Mouse (Mus musculus): ENCODE data around the gene Nme3. TPM values are rescaled to one million over a fixed set of nuclear protein-coding genes. Genes with fewer than 3 reads are reported as not detected.

Nme3 gene
- total and polyA plus RNA-seq, 2 experiments, result 46.6 to 69.7 TPM

DNA sequence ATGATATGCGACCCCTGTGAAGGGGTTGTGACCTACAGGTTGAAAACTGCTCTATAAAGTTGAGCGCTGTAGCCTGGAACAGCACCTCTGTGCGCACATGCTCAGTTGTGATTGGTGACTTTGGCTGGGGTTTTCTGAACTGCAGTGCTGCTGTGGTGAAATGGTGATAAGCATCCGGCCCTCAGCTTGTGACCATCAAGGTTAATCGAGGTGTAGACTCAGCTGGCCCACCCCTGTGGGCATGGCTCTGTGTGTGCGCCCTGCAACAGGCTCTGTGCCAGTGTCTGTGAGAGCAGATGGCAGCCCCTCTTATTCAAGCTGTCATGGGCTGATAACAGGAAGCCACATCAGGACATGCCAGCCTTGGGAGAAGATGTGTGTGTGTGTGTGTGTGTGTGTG, 37.3 kb upstream of the Nme3 start:
- no peak overlapping the region for H3K4me3 ChIP-seq (ENCODE audit: insufficient read depth, low read depth, low read length)
- peaks cover 62% of the 10 kb centered on the region for H3K36me3 ChIP-seq (ENCODE audit: control insufficient read depth, insufficient read depth, low read length)
- DNase-seq (ENCODE audit: extremely low read depth, low read depth, low spot score), result no peak
- peaks cover 27% of the 10 kb centered on the region for H3K4me1 ChIP-seq (ENCODE audit: control insufficient read depth, insufficient read depth, low read length)
- WGBS, result 41% methylated on average over 6 of the region's 6 CpGs
- no peaks in the 10 kb centered on the region for H3K27me3 ChIP-seq (ENCODE audit: control insufficient read depth, insufficient read depth, low read length)
- TF ChIP-seq CTCF (IDR thresholded peaks at IDR 0.05; ENCODE audit: low read depth, low read length) (no peak), POLR2A (IDR thresholded peaks at IDR 0.05; ENCODE audit: extremely low read depth, insufficient read depth, low read length) (no peak)
- H3K79me2 ChIP-seq (ENCODE audit: control insufficient read depth, insufficient read depth, low read length), result no peaks in the 10 kb centered on the region; the same call in 1 of the 2 replicates
- H3K27ac ChIP-seq (replicated peaks; ENCODE audit: insufficient read depth, low read depth, low read length), result peak overlapping the region; percentile 27; the same call in 1 of the 2 replicates
- peak overlapping the region; percentile 21; the same call in 1 of the 2 replicates for H3K9ac ChIP-seq (ENCODE audit: low read depth, low read length)

DNA sequence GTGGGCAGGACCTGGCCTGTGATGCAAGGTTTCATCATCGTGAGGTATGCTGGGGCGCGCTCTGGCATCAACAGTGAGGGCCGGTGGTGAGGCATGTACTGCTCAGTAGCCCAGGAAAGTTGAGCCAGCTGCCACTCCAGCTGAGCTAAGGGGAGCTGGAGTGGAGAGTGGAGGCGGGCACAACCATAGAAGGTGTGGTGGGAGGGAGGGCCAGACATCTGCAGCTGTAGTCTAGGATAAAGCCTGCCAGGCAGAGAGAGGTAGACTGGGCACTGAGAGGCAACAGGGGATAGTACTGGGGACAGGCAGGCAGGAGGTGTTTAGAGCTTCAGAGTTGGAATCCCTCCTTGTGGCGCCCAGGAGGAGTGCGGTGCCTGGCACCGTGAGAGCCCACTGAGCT, 36.2 kb upstream of the Nme3 start:
- Histone ChIP-seq H3K36me3 (ENCODE audit: control insufficient read depth, insufficient read depth, low read length) (peaks cover 65% of the 10 kb centered on the region), H3K79me2 (ENCODE audit: control insufficient read depth, insufficient read depth, low read length) (no peaks in the 10 kb centered on the region; the same call in 1 of the 2 replicates), H3K4me3 (ENCODE audit: insufficient read depth, low read depth, low read length) (no peak overlapping the region), H3K4me1 (ENCODE audit: control insufficient read depth, insufficient read depth, low read length) (peaks cover 27% of the 10 kb centered on the region), H3K9ac (ENCODE audit: low read depth, low read length) (no peak overlapping the region), H3K27ac (replicated peaks; ENCODE audit: insufficient read depth, low read depth, low read length) (0 out of 2 replicates have a peak overlapping the region, but pooled peaks have one; percentile 5), H3K27me3 (ENCODE audit: control insufficient read depth, insufficient read depth, low read length) (no peaks in the 10 kb centered on the region)
- TF ChIP-seq CTCF (IDR thresholded peaks at IDR 0.05; ENCODE audit: low read depth, low read length), result no peak
- no peak for TF ChIP-seq POLR2A (IDR thresholded peaks at IDR 0.05; ENCODE audit: extremely low read depth, insufficient read depth, low read length)
- no peak for DNase-seq (ENCODE audit: extremely low read depth, low read depth, low spot score)
- WGBS, result 59% methylated on average over 8 of the region's 8 CpGs

DNA sequence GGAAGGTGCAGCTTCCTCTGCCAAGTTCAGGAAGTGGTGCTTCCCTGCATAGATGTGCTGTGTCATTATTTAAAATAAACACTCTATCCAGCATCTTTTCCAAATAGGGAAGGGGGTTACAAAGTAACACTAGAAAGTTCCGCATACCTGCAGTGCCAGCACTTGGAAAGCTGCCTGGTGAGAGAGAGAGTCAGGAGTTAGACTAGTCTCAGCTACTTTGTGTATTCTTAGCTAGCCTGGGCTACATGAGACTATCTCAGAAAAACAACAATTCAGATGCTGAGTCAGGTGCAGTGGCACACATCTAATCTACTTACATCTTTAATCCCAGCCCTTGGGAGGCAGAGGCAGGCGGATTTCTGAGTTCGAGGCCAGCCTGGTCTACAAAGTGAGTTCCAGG, 34.5 kb upstream of the Nme3 start:
- TF ChIP-seq CTCF (IDR thresholded peaks at IDR 0.05; ENCODE audit: low read depth, low read length), result no peak
- no peak for TF ChIP-seq POLR2A (IDR thresholded peaks at IDR 0.05; ENCODE audit: extremely low read depth, insufficient read depth, low read length)
- Histone ChIP-seq H3K36me3 (ENCODE audit: control insufficient read depth, insufficient read depth, low read length) (peaks cover 60% of the 10 kb centered on the region), H3K9ac (ENCODE audit: low read depth, low read length) (no peak overlapping the region), H3K4me1 (ENCODE audit: control insufficient read depth, insufficient read depth, low read length) (peaks cover 16% of the 10 kb centered on the region), H3K79me2 (ENCODE audit: control insufficient read depth, insufficient read depth, low read length) (no peaks in the 10 kb centered on the region), H3K4me3 (ENCODE audit: insufficient read depth, low read depth, low read length) (no peak overlapping the region), H3K27ac (replicated peaks; ENCODE audit: insufficient read depth, low read depth, low read length) (no peak overlapping the region), H3K27me3 (ENCODE audit: control insufficient read depth, insufficient read depth, low read length) (no peaks in the 10 kb centered on the region)
- 79% methylated on average over 3 of the region's 3 CpGs for WGBS
- DNase-seq (ENCODE audit: extremely low read depth, low read depth, low spot score), result no peak

DNA sequence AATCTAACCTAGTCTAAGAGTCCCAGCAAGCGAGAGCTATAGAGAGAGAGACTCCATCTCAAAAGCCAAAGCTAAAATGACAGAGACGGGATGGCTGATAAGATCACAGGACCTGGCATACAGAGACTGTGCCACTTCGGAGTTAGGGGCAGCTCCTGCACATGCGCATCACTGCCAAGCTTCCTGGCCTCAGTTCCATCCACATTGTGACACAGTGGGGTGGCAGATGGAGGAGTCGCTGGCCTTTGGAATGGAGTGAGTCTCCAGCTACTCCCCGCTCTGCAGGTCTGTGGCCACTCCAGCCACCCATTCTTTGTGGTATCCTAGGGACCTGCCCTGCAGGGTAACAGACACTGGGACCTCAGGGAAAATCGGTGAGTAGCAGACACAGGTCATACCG, 30.5 kb upstream of the Nme3 start, which contains the start of gene Igfals:
Gene Igfals (plus strand): TSS at position 222 of the 400 bp plus-strand sequence.
- Histone ChIP-seq H3K4me3 (ENCODE audit: insufficient read depth, low read depth, low read length) (no peak within 1 kb of the TSS), H3K36me3 (ENCODE audit: control insufficient read depth, insufficient read depth, low read length) (peaks cover 46% of the 10 kb centered on the region), H3K9ac (ENCODE audit: low read depth, low read length) (no peak within 1 kb of the TSS), H3K79me2 (ENCODE audit: control insufficient read depth, insufficient read depth, low read length) (no peaks in the 10 kb centered on the region), H3K4me1 (ENCODE audit: control insufficient read depth, insufficient read depth, low read length) (peaks cover 6% of the 10 kb centered on the region; the same call in 1 of the 2 replicates), H3K27me3 (ENCODE audit: control insufficient read depth, insufficient read depth, low read length) (no peaks in the 10 kb centered on the region), H3K27ac (replicated peaks; ENCODE audit: insufficient read depth, low read depth, low read length) (no peak within 1 kb of the TSS)
- no peak for DNase-seq (ENCODE audit: extremely low read depth, low read depth, low spot score)
- TF ChIP-seq POLR2A (IDR thresholded peaks at IDR 0.05; ENCODE audit: extremely low read depth, insufficient read depth, low read length) (no peak), CTCF (IDR thresholded peaks at IDR 0.05; ENCODE audit: low read depth, low read length) (no peak)
- 69% methylated on average over 8 of the region's 8 CpGs for WGBS

DNA sequence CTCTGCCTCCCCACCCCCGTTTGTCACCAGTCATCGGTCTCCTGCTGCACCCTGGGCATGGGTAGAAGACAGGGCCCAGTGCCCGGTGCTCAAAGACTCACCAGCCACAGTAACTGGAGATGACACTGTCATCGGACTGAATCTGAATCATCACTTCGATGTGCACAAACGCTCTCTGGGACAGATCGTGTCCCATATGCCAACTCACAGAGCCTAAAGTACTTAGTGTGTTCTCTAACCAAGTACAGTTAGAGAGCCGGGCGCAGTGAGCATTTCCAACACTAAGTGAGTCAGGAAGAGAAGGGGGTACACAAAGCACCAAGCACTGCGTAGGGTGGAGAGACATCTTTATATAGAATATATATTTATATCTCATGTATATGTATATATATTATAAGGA, 28.4 kb upstream of the Nme3 start:
- Histone ChIP-seq H3K36me3 (ENCODE audit: control insufficient read depth, insufficient read depth, low read length) (peaks cover 27% of the 10 kb centered on the region), H3K4me3 (ENCODE audit: insufficient read depth, low read depth, low read length) (no peak overlapping the region), H3K27me3 (ENCODE audit: control insufficient read depth, insufficient read depth, low read length) (no peaks in the 10 kb centered on the region), H3K9ac (ENCODE audit: low read depth, low read length) (no peak overlapping the region), H3K27ac (replicated peaks; ENCODE audit: insufficient read depth, low read depth, low read length) (no peak overlapping the region), H3K4me1 (ENCODE audit: control insufficient read depth, insufficient read depth, low read length) (peaks cover 6% of the 10 kb centered on the region; the same call in 1 of the 2 replicates), H3K79me2 (ENCODE audit: control insufficient read depth, insufficient read depth, low read length) (no peaks in the 10 kb centered on the region)
- no peak for DNase-seq (ENCODE audit: extremely low read depth, low read depth, low spot score)
- TF ChIP-seq POLR2A (IDR thresholded peaks at IDR 0.05; ENCODE audit: extremely low read depth, insufficient read depth, low read length), result no peak
- TF ChIP-seq CTCF (IDR thresholded peaks at IDR 0.05; ENCODE audit: low read depth, low read length), result no peak
- 87% methylated on average over 10 of the region's 10 CpGs for WGBS

DNA sequence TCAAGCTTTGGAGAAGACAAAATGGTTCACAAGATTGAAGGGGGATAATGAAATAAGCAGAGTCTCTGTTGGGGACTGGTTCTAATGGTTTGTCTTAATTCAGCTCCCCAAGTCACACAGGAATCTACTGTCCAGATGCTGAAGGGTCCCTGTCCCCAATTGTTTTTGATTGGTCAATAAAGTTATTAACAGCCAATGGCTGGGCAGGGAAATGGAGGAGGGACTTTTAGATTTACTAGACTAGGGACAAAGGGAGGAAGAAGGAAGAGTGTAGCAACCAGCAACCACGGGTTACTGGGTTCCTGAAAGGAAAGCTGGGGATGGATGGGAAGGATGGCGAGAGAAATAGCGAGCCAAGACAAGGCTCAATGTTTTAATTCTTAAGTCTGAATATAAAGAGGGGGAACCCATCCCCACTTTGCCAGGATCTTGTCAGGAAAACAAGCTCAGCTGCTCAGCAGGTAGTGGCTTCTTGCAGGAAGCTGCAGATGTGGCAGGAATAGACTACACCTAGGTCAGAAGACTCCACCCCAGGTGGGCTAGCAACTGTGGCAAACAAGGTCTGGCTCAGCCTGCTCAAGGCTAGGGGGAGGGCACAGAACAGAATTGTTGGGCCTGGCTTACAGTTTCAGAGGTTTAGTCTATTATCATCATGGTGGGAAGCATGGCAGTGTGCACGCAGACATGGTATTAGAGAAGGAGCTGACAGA, 22.4 kb upstream of the Nme3 start:
- no peak for TF ChIP-seq CTCF (IDR thresholded peaks at IDR 0.05; ENCODE audit: low read depth, low read length)
- no peak for TF ChIP-seq POLR2A (IDR thresholded peaks at IDR 0.05; ENCODE audit: extremely low read depth, insufficient read depth, low read length)
- no peak overlapping the region for H3K4me3 ChIP-seq (ENCODE audit: insufficient read depth, low read depth, low read length)
- H3K79me2 ChIP-seq (ENCODE audit: control insufficient read depth, insufficient read depth, low read length), result peaks cover under 1% of the 10 kb centered on the region; the same call in 1 of the 2 replicates
- no peaks in the 10 kb centered on the region for H3K36me3 ChIP-seq (ENCODE audit: control insufficient read depth, insufficient read depth, low read length)
- DNase-seq (ENCODE audit: extremely low read depth, low read depth, low spot score), result no peak
- H3K27me3 ChIP-seq (ENCODE audit: control insufficient read depth, insufficient read depth, low read length), result no peaks in the 10 kb centered on the region
- H3K4me1 ChIP-seq (ENCODE audit: control insufficient read depth, insufficient read depth, low read length), result peaks cover 24% of the 10 kb centered on the region
- H3K27ac ChIP-seq (replicated peaks; ENCODE audit: insufficient read depth, low read depth, low read length), result no peak overlapping the region
- WGBS, result 84% methylated on average over 4 of the region's 4 CpGs
- no peak overlapping the region for H3K9ac ChIP-seq (ENCODE audit: low read depth, low read length)

Data from liver, adult 2 months (tissue).